Mouse (Mus musculus) activated CD4-positive, CD25-positive, alpha-beta regulatory T cell, adult 9 weeks (primary cell): ENCODE measurements around the gene Chmp2b. TPM values are rescaled to one million over a fixed set of nuclear protein-coding genes. Genes with fewer than 3 reads are reported as not detected.

Experiments used
- polyA plus RNA-seq: library from polyadenylated mRNA; unstranded; fragments of 100-300 nt; shearing (Covaris generic); gene quantifications from one replicate; pipeline ENCODE4 v1.2.1, GENCODE M21; 2017

Gene Chmp2b
- polyA plus RNA-seq: 49.8 TPM

DNA sequence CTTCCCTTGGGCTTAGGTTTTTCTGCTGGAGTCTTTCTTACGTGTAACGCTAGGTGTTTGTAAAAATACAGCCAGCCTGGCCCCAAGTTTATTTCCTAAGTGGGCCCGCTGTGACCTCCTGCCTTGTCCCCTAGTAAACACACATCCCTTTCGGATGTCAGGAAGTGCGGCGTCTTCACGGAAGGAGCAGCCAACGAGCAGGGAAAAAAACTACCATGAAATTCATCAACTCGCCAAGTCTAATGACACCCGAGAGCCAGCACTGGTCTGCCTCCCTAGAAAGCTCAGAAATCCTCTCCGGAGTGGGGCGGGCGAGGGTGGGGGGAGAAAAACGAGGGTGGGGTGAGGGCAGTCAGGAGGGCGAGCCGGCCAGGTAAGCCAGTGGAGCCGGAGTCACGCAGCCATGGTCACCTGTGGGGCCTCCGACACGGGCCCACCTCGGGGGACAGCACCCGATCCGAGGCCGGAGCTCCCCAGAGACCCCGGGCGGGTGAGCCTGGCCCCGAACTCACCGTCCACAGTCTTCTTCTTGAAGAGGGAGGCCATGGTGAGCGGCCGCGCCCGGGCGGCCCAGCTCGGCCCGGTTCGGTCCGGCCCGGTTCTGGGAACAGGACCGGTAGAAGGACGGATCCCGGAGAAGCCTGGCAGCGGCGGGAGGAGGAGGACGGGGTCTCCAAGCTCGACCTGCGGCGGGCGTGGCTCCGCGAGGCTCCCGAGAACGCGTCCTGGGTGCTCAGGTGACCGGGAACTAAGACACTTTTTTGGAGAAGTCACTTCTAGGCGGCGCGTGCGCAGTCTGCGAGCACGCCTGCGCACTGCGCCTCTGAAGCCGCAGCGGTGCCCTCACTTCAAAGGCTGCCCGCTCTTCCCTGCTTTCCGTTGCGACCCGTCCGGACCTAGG lies at the start of gene Chmp2b:
TSS of gene Chmp2b (minus strand) at position 764 of the 901 bp plus-strand sequence.

DNA sequence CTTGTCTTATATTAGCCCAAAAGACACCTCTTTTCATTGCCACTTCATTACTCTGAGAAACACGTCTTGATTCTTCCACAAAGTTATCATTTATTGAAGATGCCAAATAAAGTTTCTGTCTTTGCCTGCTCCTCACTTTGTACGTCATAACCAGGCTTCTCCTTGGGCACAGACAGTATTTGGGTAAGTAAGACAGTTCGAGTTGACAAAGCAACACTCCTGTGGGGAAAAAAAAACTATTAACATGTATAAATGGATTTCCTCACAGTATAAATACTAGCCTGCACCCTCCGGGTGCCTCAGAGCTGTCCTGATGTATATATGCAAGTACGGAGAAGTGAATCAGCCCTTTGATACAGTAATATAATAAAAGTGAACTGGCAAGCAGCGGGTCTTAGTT lies 42.3 kb downstream of the Chmp2b start, which contains the start of gene Pou1f1:
TSS of gene Pou1f1 (plus strand) at position 301 of the 400 bp plus-strand sequence.

Other genes starting within 250 kb of the Chmp2b start
- gene Pou1f1, start 42.2 kb downstream of the Chmp2b start, polyA plus RNA-seq: 0.15 TPM